Mouse (Mus musculus): Measurements from ENCODE around the gene Entpd7. TPM values are rescaled to one million over a fixed set of nuclear protein-coding genes. Genes with fewer than 3 reads are reported as not detected.

The Entpd7 gene
- total RNA-seq, 2 experiments from 2014 or later, result 20.3 to 24.0 TPM

DNA sequence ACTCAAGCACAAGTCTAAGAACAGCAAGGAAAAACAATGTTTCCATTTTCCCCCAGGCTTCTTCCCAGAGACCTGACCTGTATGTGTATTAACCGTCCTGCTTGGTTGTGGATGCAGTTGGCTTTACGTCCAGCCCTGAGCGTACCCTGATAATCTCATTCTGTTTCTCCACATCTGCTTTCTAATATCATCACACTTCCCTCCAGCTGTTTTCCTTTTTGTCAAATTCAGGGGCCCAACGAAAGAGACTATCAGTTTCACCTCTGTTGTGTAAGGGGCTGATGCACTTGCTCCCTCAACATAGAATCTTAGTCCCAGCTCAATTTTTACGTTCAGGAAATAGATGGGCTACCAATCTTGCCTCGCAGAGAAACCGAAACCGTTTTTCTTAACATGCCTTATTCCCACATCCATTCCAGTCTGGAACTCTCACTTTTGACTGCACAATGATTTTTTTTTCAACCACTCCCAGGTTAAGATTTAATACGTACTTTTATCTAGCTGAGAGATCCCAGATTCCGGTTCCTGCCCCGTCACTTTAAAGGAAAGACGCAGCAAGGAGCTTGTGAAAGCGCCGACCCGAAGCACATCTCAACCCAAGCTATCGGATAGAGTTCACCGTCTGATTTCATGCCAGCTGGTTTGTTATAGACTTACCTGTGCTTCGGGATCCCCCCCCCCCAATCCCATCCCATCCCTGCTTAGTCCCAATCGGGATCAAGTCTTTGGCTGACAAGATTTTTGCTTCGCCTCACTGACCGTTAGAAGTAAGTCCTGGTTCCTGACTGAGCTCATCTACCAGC lies 15.8 kb upstream of the Entpd7 start:
- intact Hi-C loops (cut with DNase I), result no loop called here
- DNase-seq (ENCODE audit: low spot score in 2 of 2), result peak in 1 of 2 experiments; percentile 21

DNA sequence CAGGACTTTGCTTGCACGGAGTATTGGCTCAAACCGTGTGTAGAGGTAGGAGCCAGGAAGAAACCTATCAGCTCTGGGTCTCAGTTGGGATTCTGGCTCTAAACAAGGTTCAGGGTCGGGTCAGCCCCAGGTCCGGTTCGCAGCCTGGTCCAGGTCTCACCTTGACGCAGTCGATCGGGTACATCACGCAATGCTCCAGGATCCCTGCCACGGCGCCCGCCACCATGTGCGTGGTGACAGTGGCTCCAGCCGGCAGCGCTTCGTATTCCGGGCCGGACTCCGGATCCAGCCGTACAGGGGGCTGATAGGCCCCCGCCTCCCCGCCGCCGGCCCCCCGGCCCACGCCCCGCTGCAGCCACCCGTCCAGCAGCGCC lies 15.2 kb upstream of the Entpd7 start:
- no peak for DNase-seq (ENCODE audit: low spot score in 2 of 2)
- intact Hi-C loops (cut with DNase I), result no loop called here

DNA sequence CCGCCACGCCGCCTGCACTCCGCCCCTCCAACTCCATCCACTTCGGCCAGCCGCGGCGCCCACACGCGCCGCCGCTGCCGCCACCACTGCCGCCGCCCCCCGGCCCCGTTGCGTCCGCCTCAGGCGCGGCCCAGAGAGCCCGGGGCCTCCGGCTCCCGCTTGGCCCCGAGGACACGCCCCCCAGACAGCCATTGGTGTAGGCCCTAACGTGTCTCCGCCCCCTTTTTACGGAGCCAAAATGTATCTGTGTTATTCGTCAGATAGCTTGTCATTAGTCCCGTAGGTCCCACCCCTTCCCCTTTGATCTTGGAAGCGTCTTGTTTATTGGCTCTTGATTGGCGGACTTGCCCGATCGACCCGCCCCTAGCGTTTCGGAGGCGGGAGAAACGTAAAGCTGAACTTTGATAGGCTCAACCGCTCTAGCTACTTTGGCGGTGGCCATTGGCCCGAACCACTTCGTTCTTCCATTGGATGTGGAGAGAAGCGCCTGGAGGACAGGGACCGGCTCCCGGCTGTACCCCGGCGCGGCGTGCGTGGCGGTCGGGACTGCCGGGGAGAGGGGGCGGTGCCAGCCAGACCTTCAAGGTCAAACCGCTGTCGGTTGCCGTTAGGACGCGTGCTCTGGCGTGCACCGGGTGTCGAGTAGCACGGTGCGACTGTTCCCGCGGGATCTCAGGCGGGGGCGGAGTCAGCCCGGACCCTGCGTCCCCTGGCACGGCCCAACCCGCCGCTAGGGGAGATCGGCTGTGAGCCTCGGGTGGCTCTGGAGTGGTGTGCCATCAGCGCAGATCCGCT lies 14.5 kb upstream of the Entpd7 start, which contains the start of gene Slc25a28:
Gene Slc25a28 (minus strand): TSS at position 152 of the 795 bp plus-strand sequence.
- intact Hi-C loops (cut with DNase I), result no loop called here
- DNase-seq (ENCODE audit: low spot score in 2 of 2), result peak; percentile 97 to 100

DNA sequence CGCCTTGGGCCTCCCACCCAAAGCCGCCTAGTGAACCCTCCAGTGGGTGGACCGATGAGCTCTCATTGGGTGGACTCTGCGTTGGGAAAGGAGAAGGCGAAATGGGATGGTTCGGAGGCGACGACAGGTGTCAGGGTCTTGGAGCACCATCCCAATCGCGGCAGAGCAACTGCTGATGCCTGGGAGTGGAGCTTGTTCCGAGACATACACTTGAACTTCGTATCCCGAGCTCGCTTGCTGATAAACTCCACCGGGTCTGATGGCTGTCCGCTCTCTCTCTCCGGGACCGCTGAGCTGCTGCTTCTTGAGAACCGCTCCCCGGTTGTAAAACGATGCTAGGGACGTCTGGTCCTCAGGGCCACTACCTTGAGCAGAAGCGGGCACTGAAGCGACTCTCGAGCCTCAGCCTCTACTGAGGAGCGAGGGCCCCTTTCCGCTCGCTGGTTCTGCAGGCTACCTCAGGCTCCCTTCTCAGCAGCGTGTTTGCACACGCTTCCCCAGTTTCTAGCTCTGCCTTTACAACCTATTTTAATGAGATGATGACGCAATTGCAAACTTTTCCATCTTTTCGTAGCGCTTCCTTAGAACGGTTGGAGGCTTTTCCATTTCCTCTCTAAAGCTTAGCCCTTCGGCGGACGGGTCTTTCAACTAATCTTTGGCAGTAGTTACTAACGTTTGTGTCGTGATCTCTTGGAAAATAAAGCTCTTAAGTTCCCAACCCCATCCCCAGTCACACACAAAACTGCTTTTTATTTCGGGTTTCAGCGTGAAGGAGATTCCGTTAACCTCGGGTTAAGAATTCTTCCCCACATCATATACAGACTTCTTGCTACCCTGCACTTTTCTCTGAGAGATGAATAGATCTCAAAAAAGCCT lies 13.7 kb upstream of the Entpd7 start:
- intact Hi-C loops (cut with DNase I), result loop anchor here (1.0 kb wide), 1 partner anchor 14 kb away; the partner anchor contains the start of gene Entpd7
- DNase-seq (ENCODE audit: low spot score in 2 of 2), result peak; percentile 56 to 63

DNA sequence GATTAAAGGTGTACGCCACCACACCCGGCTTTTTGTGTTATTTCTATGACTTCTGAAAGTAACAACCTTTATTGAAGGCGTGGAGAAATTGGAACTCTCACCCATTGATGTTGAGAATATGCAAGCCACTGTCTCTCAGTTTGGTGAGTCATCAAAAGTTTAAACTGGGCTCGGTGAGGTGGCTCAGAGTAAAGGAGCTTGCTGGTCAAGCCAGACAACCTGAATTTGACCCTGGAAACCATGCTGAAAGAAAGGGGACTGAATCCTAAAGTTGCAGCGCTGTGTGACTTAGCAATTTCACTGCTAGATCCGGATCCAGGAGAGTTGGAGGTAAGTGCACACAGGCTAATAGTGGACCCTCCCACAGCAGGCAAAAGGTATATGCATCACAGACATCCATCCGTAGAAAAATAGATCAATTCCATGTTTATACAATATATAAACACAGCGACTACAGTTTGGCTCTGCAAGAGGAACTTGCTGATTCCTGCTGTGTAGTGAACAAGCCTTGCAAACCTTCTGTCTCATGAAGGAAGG lies 10.9 kb upstream of the Entpd7 start:
- intact Hi-C loops (cut with DNase I), result no loop called here
- DNase-seq (ENCODE audit: low spot score in 2 of 2), result no peak

DNA sequence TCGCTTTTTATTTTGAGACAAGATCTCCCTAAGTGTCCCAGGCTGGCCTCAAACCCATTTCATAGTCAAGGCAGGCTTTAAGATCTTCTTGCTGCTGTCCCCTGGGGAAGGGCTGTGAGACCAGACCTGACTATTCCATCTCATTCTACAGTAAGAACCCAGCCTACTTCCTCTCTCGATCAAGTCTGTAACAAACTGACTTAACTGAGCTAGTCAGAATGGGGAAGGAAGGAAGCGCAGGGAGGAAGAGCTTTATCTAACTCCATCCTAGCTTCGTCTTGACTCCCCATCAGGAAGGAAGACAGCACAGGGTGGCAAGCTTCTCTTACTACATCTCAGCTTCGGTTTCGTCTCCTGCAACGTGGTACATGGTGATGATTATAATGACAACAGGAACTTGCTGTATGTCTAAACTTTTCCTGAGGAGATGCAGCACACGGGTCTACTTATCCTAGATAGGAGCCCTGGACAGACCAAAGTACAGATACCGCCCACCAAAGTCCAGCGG lies 9.9 kb upstream of the Entpd7 start:
- intact Hi-C loops (cut with DNase I), result no loop called here
- DNase-seq (ENCODE audit: low spot score in 2 of 2), result peak in 1 of 2 experiments; percentile 12

DNA sequence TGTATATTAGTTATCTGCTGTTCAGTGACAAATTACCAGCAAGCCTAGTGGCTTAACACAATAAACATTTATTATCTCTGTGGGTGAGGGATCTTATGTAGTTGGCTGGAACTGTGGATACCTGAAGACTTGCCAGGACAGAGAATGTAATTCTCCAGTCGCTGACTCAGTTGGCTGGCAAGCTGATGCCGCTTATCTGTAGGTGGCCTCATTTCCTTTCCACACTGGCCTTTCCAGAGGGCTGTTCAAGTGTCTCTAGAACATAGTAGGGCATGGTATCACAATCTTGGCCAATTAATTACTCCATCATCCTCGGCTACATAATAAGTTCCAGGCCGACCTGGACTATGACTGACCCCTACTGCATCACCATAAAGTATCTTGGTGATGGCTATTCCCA lies 7.9 kb upstream of the Entpd7 start:
- intact Hi-C loops (cut with DNase I), result no loop called here
- no peak for DNase-seq (ENCODE audit: low spot score in 2 of 2)

DNA sequence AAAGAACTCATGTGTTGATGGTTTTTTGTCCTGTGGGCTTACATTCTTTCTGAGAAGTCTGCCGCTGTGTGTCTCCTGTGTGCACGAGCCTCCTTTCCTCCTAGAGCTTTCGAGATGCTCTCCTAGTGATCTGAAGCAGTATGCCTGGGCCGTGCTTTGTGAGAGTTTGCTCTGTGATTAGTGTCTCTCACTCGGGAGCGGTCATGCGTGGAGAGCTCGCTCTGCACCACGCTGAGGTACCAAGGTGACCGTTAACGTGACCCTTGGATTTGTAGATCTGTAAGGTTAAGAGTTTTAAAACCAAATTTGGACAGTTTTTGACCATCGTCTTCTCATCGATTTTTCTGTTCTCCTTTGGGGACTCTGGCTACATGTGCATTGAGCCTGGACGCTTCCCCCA lies 3.3 kb downstream of the Entpd7 start:
- intact Hi-C loops (cut with DNase I), result no loop called here
- no peak for DNase-seq (ENCODE audit: low spot score in 2 of 2)

DNA sequence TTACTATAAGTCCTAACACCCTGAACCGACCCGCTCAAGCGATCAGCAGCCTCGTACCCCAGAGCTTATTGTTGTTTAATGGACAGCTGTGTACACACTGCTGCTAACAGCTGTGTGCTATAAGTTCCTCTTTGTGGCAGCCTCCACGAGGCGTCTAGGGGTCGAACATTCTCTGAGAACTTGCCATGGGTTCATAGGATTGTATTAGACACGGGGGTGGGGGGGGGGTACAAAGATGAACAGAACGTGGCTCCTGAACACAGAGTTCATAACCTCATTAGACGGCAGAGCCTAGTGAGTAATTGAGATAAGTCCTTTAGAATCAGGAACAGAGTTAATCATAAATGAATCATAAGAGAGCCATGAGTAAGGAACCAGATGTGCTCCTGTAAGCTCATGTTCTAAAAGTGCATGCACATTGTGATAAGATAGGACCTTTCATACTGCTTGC lies 6.1 kb downstream of the Entpd7 start:
- DNase-seq (ENCODE audit: low spot score in 2 of 2), result no peak
- intact Hi-C loops (cut with DNase I), result no loop called here

DNA sequence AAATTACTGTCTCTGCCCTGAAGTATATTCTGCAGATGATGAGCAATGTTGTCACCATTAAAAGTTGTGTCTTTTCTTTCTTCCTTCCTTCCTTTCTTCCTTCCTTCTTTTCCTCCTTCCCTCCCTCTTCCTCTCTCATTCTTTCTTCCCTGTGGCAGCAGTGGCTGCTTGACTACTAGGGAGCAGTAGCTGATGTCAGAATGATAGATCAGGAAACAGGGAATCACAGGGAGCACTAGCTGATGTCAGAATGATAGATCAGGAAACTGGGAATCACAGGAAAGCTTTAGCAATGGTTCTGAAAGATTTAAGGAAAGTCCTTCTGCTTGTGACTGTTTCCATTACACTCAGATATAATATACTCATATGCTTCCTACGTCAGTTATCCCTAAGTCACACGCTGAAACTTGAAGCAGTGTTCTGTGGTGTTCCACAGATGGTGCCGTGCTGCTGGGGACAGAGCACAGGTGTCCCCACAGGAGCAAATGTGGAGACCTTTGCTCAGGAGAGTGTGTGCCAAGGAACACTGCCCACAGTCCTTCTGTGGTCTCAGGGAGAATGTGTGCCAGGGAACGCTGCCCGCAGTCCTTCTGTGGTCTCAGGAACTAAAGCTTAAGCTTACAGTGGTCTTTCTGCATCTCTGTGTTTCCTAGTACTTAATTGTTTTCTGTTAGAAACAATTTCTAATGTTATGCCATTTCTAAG lies 8.3 kb downstream of the Entpd7 start:
- intact Hi-C loops (cut with DNase I), result no loop called here
- peak in 1 of 2 experiments; percentile 43 for DNase-seq (ENCODE audit: low spot score in 2 of 2)

DNA sequence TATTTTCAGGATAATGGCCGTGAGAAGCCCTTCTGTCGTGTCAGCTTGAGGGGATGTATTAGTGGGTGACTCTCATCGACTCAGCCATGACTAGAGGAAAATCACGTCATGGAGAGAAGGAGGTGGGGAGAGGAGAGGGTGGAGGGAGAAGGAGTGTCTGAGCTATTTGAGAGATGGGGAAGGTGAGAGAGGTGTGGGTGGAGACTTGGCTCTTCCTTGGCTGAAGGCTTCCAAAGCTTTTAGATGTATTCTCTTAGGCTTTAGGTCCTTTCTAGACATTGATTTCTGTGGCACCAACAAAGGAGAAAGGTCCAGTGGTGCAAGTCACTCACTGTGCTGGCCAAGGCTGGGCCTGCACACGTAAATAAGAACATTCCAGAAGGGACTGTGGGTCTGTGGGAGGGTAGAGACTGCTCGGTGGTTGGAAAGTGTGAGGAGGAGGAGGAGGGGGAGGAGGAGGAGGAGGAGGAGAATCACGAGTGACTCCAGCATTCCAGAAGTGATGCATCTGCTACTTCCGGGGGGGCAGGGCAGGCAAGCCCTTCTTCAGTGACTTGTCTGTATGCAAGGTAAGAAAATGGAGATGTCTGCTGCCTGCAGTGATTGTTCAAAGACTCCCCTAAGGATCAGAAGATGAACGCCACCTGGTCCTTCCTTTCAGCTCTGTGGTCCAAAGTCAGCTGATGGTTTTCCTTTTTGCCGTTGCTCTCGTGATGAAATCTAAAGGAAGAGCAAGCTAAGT lies 9.7 kb downstream of the Entpd7 start:
- peak; percentile 26 to 86 for DNase-seq (ENCODE audit: low spot score in 2 of 2)
- intact Hi-C loops (cut with DNase I), result no loop called here

DNA sequence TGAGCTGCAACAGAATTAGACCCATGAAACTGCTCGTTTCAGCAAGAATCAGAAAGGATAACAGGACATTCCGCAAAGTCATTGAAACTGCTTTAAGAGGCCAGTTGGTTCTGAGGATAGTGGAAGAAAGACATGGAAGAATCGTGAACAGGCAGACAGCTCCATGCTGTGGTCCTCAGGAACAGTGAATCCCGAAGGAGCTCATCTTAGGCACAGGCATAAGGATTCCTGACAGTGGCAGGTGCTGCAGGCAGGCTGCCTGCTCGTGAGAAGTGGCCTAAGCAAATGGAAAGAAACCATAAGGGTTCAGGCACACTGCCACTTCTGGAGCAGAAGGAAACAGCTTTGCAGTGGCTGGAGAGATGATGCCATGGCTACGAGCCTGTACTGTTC lies 10.3 kb downstream of the Entpd7 start:
- intact Hi-C loops (cut with DNase I), result no loop called here
- DNase-seq (ENCODE audit: low spot score in 2 of 2), result peak in 1 of 2 experiments; percentile 61

DNA sequence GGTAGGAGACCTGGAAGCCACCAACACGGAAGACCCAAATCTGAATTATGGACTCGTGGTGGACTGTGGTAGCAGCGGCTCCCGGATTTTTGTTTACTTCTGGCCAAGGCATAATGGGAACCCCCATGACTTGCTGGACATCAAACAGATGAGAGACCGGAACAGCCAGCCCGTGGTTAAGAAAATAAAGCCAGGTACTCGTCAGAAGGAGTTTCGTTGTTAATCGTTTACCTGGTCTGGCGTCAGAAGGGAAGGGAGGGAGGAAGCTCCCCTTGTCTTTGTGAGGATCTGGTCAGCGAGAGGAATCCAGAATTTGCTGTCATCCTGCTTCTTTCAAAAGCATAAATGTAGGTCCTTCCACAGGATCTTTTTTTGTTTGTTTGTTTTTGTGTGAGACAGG lies 14.7 kb downstream of the Entpd7 start:
- DNase-seq (ENCODE audit: low spot score in 2 of 2), result no peak
- intact Hi-C loops (cut with DNase I), result no loop called here

DNA sequence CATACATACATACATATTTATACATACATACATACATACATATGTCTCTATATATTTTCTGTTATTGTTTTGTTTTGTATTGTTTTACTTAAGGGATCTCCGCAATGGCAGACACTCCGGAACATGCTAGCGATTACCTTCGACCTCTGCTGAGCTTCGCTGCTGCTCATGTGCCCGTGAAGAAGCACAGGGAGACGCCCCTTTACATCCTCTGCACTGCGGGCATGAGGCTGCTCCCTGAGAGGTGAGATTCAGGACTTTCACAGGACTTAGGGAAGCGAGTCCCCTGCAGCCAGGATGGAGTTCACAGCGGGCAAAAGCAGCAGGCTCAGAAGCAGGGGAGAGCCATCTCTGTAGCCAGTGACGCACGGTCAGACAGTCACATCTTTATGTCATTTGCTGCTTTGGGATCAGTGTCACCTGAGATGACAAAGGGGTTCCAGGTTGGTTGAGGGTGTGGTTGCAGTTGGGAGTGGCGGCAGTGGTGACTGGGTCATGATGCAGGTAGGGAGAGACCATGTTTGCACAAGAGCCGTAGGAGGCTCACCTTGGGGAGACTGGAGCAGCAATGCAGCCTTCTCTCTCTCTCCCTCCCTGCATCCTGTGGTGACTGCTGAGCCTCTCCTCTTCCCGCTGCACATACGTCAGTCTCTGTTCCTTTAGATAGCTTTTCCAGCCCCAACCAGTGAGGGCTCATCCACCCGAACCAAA lies 15.5 kb downstream of the Entpd7 start:
- intact Hi-C loops (cut with DNase I), result no loop called here
- DNase-seq (ENCODE audit: low spot score in 2 of 2), result no peak

DNA sequence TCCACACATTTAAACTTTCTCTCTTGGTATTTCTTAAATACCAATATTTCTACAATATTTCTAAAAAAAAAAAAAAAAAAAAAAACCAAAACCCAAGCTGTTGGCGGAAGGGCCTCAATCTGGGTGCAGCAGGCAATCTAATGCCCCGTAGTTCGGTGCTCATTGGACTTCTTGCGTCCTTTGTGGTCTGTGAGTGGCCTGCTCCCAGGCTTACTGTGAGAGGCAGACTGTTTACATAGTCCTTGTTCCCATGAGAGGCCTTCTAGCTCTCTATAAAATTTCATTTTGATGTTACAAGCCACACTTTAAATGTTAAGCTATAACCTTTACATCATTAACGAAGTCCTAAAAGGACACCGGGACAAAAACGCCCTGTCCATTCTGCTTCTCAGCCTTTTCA lies 18.7 kb downstream of the Entpd7 start:
- DNase-seq (ENCODE audit: low spot score in 2 of 2), result no peak
- intact Hi-C loops (cut with DNase I), result no loop called here

DNA sequence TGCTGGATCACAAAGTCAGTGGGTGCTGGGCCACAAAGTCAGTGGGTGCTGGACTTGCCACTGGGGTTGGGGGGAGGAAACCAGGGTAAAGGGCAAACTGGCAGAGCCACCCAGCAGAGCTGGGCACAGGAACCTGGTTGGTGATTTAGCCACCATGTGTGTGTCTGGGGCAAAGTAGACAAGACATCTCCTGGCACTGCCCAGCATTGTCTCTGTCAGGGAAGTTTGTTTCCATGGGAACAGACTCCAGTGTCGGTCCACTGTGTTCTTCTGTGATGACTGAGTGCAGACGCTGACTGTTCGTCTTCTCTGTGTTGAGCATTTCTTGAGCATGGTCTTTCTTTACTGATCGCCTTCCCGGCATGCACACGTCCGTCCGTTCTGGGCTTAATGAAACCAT lies 19.8 kb downstream of the Entpd7 start:
- intact Hi-C loops (cut with DNase I), result no loop called here
- DNase-seq (ENCODE audit: low spot score in 2 of 2), result no peak

DNA sequence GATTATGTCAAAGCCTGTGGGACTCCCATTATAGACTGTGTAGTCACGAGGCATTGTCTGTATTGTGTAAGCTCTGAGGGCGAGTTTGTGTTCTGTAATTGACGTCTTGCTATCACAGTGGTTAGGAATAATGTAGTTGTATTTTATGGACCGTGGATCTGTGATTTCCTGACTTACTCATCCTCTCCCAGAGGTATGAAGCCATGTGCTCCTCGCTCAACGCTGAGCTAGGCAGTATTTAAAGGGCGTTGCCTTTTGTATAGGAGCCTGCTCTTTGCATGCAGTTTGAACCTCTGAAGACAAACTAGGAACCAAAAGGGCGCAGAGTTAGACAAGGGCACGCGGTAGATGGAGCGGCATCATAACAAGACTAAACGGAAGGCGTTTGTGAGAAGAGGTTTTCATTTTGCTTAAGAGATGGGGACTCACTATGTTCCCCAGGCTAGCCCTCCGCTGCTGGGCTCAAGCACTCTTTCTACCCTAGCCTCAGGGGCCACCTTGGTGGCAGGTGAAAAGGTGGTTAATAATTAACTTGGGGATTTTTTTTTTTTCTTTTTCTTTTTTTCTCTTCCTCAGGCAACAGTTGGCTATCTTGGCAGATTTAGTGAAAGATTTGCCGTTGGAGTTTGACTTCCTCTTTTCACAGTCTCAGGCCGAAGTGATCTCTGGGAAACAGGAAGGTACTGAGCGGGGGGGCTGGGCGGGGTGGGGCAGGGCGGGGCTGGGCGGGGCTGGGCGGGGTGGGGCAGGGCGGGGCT lies 21.9 kb downstream of the Entpd7 start:
- intact Hi-C loops (cut with DNase I), result no loop called here
- no peak for DNase-seq (ENCODE audit: low spot score in 2 of 2)
